Mouse (Mus musculus): ENCODE data around the gene Vps11. TPM values are rescaled to one million over a fixed set of nuclear protein-coding genes. Genes with fewer than 3 reads are reported as not detected.

Vps11 gene
- polyA plus RNA-seq, 1 experiment from 2014 or later, result 24.5 TPM

GRCm38 (mm10) chr9:44357207-44357606 lies 4.3 kb downstream of the Vps11 start:
- no peaks in the 10 kb centered on the region for H3K27me3 ChIP-seq (replicated peaks; ENCODE audit: insufficient read depth, low read length)
- WGBS, result 77% methylated on average over 4 of the region's 4 CpGs
- DNase-seq (ENCODE audit: low spot score) (peak; percentile 67), ATAC-seq (no peak)
- H3K9me3 ChIP-seq (ENCODE audit: low read length), result no peaks in the 10 kb centered on the region
- no peaks in the 10 kb centered on the region for H3K4me1 ChIP-seq (ENCODE audit: insufficient read depth, low read depth, low read length)
- no peak for TF ChIP-seq EP300 (IDR thresholded peaks at IDR 0.05)
- TF ChIP-seq CTCF (IDR thresholded peaks at IDR 0.05), result peak; percentile 62
- no peak overlapping the region for H3K4me3 ChIP-seq (ENCODE audit: low read depth, low read length)
- no peak overlapping the region for H3K4me2 ChIP-seq (replicated peaks; ENCODE audit: low read depth, low read length)
- H3K27ac ChIP-seq (ENCODE audit: low read length), result no peak overlapping the region
- H3K36me3 ChIP-seq (ENCODE audit: insufficient read depth, low read length), result peaks cover 45% of the 10 kb centered on the region; the same call in 1 of the 2 replicates
- no peak overlapping the region for H3K9ac ChIP-seq (replicated peaks; ENCODE audit: low read depth)

GRCm38 (mm10) chr9:44353142-44353541 lies 8.3 kb downstream of the Vps11 start:
- ATAC-seq, result no peak
- TF ChIP-seq CTCF (IDR thresholded peaks at IDR 0.05), result no peak
- no peak for TF ChIP-seq EP300 (IDR thresholded peaks at IDR 0.05)
- H3K9ac ChIP-seq (replicated peaks; ENCODE audit: low read depth), result no peak overlapping the region
- peaks cover 51% of the 10 kb centered on the region; the same call in 1 of the 2 replicates for H3K36me3 ChIP-seq (ENCODE audit: insufficient read depth, low read length)
- H3K27me3 ChIP-seq (replicated peaks; ENCODE audit: insufficient read depth, low read length), result no peaks in the 10 kb centered on the region
- H3K9me3 ChIP-seq (ENCODE audit: low read length), result no peaks in the 10 kb centered on the region
- no peaks in the 10 kb centered on the region for H3K4me1 ChIP-seq (ENCODE audit: insufficient read depth, low read depth, low read length)
- no peak overlapping the region for H3K4me2 ChIP-seq (replicated peaks; ENCODE audit: low read depth, low read length)
- no peak for DNase-seq (ENCODE audit: low spot score)
- no peak overlapping the region for H3K4me3 ChIP-seq (ENCODE audit: low read depth, low read length)
- no peak overlapping the region for H3K27ac ChIP-seq (ENCODE audit: low read length)
- WGBS, result 85% methylated on average over 6 of the region's 6 CpGs

DNA sequence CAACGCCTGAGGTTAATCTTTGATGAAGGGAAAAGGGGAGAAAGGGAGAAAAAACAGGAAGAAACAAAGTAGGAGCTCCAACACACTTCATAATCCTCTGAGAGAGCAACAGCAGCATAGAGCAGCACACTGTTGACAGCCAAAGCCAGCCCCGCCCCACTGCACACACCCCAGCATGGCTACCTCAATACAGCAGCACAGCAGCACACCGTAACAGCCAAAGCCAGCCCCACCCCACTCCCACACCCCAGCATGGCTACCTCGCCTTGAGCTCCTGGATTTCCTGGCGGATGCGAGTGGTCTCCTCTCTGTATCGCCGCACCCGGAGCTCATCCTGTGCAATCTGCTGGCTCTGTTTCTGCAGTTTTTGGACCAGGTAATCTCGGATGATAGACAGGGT lies 9.1 kb downstream of the Vps11 start:
- Histone ChIP-seq H3K27ac (ENCODE audit: low read length) (no peak overlapping the region), H3K27me3 (replicated peaks; ENCODE audit: insufficient read depth, low read length) (no peaks in the 10 kb centered on the region), H3K9ac (replicated peaks; ENCODE audit: low read depth) (no peak overlapping the region), H3K9me3 (ENCODE audit: low read length) (no peaks in the 10 kb centered on the region), H3K36me3 (ENCODE audit: insufficient read depth, low read length) (peaks cover 53% of the 10 kb centered on the region; the same call in 1 of the 2 replicates), H3K4me3 (ENCODE audit: low read depth, low read length) (no peak overlapping the region), H3K4me1 (ENCODE audit: insufficient read depth, low read depth, low read length) (no peaks in the 10 kb centered on the region), H3K4me2 (replicated peaks; ENCODE audit: low read depth, low read length) (no peak overlapping the region)
- TF ChIP-seq EP300 (IDR thresholded peaks at IDR 0.05) (no peak), CTCF (IDR thresholded peaks at IDR 0.05) (no peak)
- no peak for ATAC-seq
- WGBS, result 95% methylated on average over 10 of the region's 10 CpGs
- DNase-seq (ENCODE audit: low spot score), result no peak

DNA sequence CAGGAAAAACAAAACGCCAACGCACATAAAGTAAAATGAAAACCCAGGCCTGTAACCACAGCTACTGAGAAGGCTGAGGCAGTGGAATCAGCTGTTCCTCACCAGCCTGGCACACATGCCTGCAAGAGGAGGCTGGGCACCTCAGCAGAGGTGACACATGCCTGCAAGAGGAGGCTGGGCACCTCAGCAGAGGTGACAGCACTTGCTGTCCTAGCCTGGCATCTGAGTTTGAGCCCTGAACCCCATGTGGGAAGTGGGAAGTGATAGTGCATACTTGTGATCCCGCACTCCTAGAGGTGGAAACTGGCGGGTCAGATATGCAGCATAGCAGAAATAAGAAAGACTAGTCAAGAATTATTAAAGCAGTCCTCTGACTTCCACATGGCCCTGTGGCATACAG lies 10.1 kb downstream of the Vps11 start:
- Histone ChIP-seq H3K4me3 (ENCODE audit: low read depth, low read length) (no peak overlapping the region), H3K4me1 (ENCODE audit: insufficient read depth, low read depth, low read length) (no peaks in the 10 kb centered on the region), H3K9me3 (ENCODE audit: low read length) (no peaks in the 10 kb centered on the region), H3K36me3 (ENCODE audit: insufficient read depth, low read length) (peaks cover 51% of the 10 kb centered on the region; the same call in 1 of the 2 replicates), H3K4me2 (replicated peaks; ENCODE audit: low read depth, low read length) (no peak overlapping the region), H3K27me3 (replicated peaks; ENCODE audit: insufficient read depth, low read length) (no peaks in the 10 kb centered on the region), H3K27ac (ENCODE audit: low read length) (no peak overlapping the region), H3K9ac (replicated peaks; ENCODE audit: low read depth) (no peak overlapping the region)
- no peak for TF ChIP-seq CTCF (IDR thresholded peaks at IDR 0.05)
- no peak for TF ChIP-seq EP300 (IDR thresholded peaks at IDR 0.05)
- WGBS, result 95% methylated on average over 4 of the region's 4 CpGs
- DNase-seq (ENCODE audit: low spot score) (no peak), ATAC-seq (no peak)

- 97% methylated on average over 4 of the region's 4 CpGs for WGBS
- no peaks in the 10 kb centered on the region for H3K27me3 ChIP-seq (replicated peaks; ENCODE audit: insufficient read depth, low read length)
- H3K4me3 ChIP-seq (ENCODE audit: low read depth, low read length), result no peak overlapping the region
- no peak overlapping the region for H3K4me2 ChIP-seq (replicated peaks; ENCODE audit: low read depth, low read length)
- ATAC-seq (no peak), DNase-seq (ENCODE audit: low spot score) (no peak)
- H3K36me3 ChIP-seq (ENCODE audit: insufficient read depth, low read length), result peaks cover 28% of the 10 kb centered on the region; the same call in 1 of the 2 replicates
- no peak overlapping the region for H3K9ac ChIP-seq (replicated peaks; ENCODE audit: low read depth)
- H3K27ac ChIP-seq (ENCODE audit: low read length), result no peak overlapping the region
- TF ChIP-seq CTCF (IDR thresholded peaks at IDR 0.05), result peak; percentile 34
- no peak for TF ChIP-seq EP300 (IDR thresholded peaks at IDR 0.05)
- no peaks in the 10 kb centered on the region for H3K9me3 ChIP-seq (ENCODE audit: low read length)
- no peaks in the 10 kb centered on the region for H3K4me1 ChIP-seq (ENCODE audit: insufficient read depth, low read depth, low read length)
Measured at GRCm38 (mm10) chr9:44348546-44348945, 12.9 kb downstream of the Vps11 start.

DNA sequence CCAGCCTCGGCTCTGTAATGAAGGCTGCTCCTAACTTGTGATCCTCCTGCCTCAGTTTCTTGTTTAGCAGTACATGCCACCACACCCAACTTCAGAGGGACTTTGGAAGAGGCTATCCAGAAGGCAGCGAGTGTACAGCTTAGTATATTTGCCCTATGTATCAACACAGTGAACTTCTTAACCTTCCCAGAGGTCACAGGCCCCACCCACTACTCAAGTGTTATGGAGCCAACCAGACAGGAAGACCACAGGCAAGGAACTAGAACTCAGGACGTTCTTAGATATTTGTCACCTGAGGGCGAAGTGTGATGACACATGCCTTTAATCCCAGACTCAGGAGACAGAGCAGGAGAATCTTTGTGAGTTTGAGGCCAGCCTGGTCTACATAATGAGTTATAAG lies 13.8 kb downstream of the Vps11 start:
- no peak overlapping the region for H3K9ac ChIP-seq (replicated peaks; ENCODE audit: low read depth)
- H3K4me3 ChIP-seq (ENCODE audit: low read depth, low read length), result no peak overlapping the region
- DNase-seq (ENCODE audit: low spot score) (no peak), ATAC-seq (no peak)
- no peaks in the 10 kb centered on the region for H3K27me3 ChIP-seq (replicated peaks; ENCODE audit: insufficient read depth, low read length)
- peaks cover 24% of the 10 kb centered on the region; the same call in 1 of the 2 replicates for H3K36me3 ChIP-seq (ENCODE audit: insufficient read depth, low read length)
- peaks cover 8% of the 10 kb centered on the region; the same call in 1 of the 2 replicates for H3K4me1 ChIP-seq (ENCODE audit: insufficient read depth, low read depth, low read length)
- no peak overlapping the region for H3K4me2 ChIP-seq (replicated peaks; ENCODE audit: low read depth, low read length)
- WGBS, result 74% methylated on average over 4 of the region's 4 CpGs
- no peaks in the 10 kb centered on the region for H3K9me3 ChIP-seq (ENCODE audit: low read length)
- H3K27ac ChIP-seq (ENCODE audit: low read length), result no peak overlapping the region
- TF ChIP-seq EP300 (IDR thresholded peaks at IDR 0.05) (no peak), CTCF (IDR thresholded peaks at IDR 0.05) (no peak)

DNA sequence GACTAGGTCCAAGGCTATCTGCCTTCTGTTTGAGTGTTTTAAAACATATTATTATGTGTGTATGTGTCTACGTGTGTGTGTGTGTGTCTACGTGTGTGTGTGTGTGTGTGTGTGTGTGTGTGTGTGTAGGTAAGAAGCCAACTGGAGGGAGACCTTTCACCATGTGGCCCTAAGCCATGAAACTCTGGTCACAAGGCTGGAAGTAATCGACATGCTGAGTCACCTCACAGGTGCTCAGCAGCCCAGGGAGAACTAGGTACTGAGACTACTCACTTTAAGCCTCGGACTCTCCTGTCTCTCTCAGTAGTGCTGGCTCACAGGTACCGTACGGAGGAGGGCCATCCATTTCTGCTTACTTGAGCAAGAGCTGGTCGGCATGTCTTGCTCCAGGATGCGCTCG lies 14.3 kb downstream of the Vps11 start:
- Histone ChIP-seq H3K27ac (ENCODE audit: low read length) (no peak overlapping the region), H3K9me3 (ENCODE audit: low read length) (no peaks in the 10 kb centered on the region), H3K9ac (replicated peaks; ENCODE audit: low read depth) (no peak overlapping the region), H3K27me3 (replicated peaks; ENCODE audit: insufficient read depth, low read length) (no peaks in the 10 kb centered on the region), H3K4me3 (ENCODE audit: low read depth, low read length) (no peak overlapping the region), H3K4me1 (ENCODE audit: insufficient read depth, low read depth, low read length) (peaks cover 8% of the 10 kb centered on the region; the same call in 1 of the 2 replicates), H3K4me2 (replicated peaks; ENCODE audit: low read depth, low read length) (no peak overlapping the region), H3K36me3 (ENCODE audit: insufficient read depth, low read length) (peaks cover 19% of the 10 kb centered on the region; the same call in 1 of the 2 replicates)
- ATAC-seq (no peak), DNase-seq (ENCODE audit: low spot score) (no peak)
- 86% methylated on average over 9 of the region's 9 CpGs for WGBS
- TF ChIP-seq EP300 (IDR thresholded peaks at IDR 0.05) (no peak), CTCF (IDR thresholded peaks at IDR 0.05) (no peak)

All from lung, postnatal 0 days (tissue).